Mouse (Mus musculus): ENCODE data around the gene Gm17545.

DNA sequence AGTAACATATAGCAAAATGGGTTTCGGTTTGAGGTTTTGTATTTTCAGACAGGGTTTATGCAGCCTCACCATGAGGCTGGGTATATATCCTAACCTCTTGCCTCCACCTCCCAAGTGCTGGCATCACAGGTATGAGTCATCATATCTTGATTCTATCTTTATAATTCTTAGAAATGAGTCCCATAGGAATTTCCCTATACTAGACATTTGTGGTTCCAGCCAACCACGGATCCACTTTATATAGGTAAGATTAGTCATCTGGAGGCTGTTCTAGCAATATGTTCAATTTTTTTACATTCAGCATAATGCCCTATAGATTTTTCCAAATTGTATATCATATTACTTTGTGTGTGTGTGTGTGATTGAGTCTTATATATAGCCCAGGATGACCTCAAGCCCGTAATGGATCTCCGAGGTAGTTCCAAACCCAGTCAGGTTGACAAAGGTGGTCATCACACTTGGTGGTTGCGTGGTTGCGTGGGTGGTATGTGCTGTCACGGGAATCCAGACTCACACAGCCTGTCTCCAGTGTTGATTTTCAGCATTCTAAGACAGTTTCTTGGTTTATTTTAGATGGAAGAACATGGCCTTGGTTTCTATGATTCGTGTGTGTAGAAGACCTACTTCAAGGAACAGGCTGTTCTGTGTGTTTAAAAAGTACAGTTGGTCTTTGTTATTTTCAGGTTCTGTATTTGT lies 29.9 kb downstream of the Gm17545 start:
- no peak for TF ChIP-seq MYOD1 (IDR thresholded peaks at IDR 0.05; ENCODE audit: control insufficient read depth in 1 of 3, insufficient read length in 2 of 3, low read depth in 2 of 3)
- no peak for TF ChIP-seq POLR2A (IDR thresholded peaks at IDR 0.05; ENCODE audit: insufficient read length, low read depth)
- no peak for TF ChIP-seq MAX (IDR thresholded peaks at IDR 0.05; ENCODE audit: low read depth)

Measured in myocyte (in vitro differentiated cells).